Mouse (Mus musculus): ENCODE data around the gene Btbd2. TPM values are rescaled to one million over a fixed set of nuclear protein-coding genes. Genes with fewer than 3 reads are reported as not detected.
"Not testable (repeated sequence)": the region's sequence is repeated elsewhere in the genome, so short reads cannot be mapped to it uniquely, and the experiment has no call there.

The Btbd2 gene
- polyA plus RNA-seq, 1 experiment from 2014 or later: 23.5 TPM

DNA sequence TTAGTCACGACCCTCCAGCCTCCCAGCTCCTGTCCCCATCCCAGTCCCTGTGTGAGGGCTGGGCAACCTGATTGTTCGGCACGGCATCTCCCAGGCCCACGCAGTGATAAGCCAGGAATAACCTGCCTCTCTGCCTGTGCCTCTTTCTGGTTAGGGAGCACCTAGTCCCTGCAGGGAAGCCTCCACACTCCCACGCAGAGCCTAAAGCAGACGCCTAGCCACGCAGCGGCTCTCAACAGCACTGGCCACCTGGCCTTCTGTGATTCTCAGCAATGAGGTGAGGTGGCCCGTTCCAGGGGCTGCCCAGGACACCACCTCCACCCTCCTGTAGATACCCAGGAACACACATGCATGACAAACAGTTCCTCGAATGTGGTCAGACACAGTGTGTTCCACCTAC, 6.5 kb downstream of the Btbd2 start:
- Histone ChIP-seq H3K27me3 (replicated peaks; ENCODE audit: control insufficient read depth, insufficient read depth, low read length) (no peaks in the 10 kb centered on the region), H3K4me1 (replicated peaks; ENCODE audit: control insufficient read depth, insufficient read depth, low read length) (peaks cover 7% of the 10 kb centered on the region; the same call in 1 of the 2 replicates), H3K9ac (ENCODE audit: low read depth, low read length) (no peak overlapping the region), H3K4me3 (ENCODE audit: low read depth, low read length) (no peak overlapping the region), H3K4me2 (replicated peaks; ENCODE audit: low read depth) (no peak overlapping the region), H3K9me3 (ENCODE audit: control insufficient read depth) (no peaks in the 10 kb centered on the region), H3K27ac (ENCODE audit: low read depth, low read length) (no peak overlapping the region), H3K36me3 (ENCODE audit: control insufficient read depth, insufficient read depth) (peaks cover 28% of the 10 kb centered on the region)
- TF ChIP-seq CTCF (IDR thresholded peaks at IDR 0.05; ENCODE audit: low read depth): no peak
- no peak for ATAC-seq
- WGBS: 90% methylated on average over 10 of the region's 10 CpGs

DNA sequence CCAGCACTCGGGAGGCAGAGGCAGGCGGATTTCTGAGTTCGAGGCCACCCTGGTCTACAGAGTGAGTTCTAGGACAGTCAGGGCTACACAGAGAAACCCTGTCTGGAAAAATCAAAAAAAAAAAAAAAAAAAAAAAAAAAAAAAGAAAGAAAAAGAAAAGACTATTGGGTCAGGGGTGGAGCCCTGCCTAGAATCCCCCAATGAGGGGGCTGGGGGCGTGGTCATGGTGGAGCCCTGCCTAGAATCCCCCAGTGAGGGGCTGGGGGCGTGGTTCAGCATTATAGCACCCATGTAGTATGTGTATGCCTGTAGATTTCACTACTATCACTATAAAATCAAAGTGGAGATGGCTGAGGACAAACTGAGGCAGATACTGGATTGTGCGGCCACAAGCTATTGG, 7.0 kb downstream of the Btbd2 start:
- H3K27me3 ChIP-seq (replicated peaks; ENCODE audit: control insufficient read depth, insufficient read depth, low read length); H3K9ac ChIP-seq (ENCODE audit: low read depth, low read length); ATAC-seq; H3K4me1 ChIP-seq (replicated peaks; ENCODE audit: control insufficient read depth, insufficient read depth, low read length); H3K4me3 ChIP-seq (ENCODE audit: low read depth, low read length); H3K27ac ChIP-seq (ENCODE audit: low read depth, low read length); H3K4me2 ChIP-seq (replicated peaks; ENCODE audit: low read depth); H3K9me3 ChIP-seq (ENCODE audit: control insufficient read depth): not testable (repeated sequence)
- 79% methylated on average over 6 of the region's 6 CpGs for WGBS
- peaks cover 33% of the 10 kb centered on the region for H3K36me3 ChIP-seq (ENCODE audit: control insufficient read depth, insufficient read depth)

DNA sequence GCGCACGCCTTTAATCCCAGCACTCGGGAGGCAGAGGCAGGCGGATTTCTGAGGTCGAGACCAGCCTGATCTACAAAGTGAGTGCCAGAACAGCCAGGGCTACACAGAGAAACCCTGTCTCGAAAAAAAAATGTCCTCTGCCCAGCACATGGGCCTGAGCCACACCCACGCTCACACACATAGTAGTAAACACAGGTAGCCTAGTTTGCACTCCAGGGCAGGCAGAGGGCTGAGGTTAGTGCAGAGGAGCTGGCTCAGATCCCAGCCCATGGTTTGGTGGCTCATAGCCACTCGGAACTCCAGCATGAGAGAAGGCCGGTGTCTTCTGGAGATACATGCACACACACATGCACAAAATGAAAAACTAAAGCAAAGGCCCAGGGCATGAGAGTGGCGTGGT, 9.9 kb downstream of the Btbd2 start:
- H3K4me3 ChIP-seq (ENCODE audit: low read depth, low read length): no peak overlapping the region
- no peak for TF ChIP-seq CTCF (IDR thresholded peaks at IDR 0.05; ENCODE audit: low read depth)
- peaks cover 52% of the 10 kb centered on the region for H3K36me3 ChIP-seq (ENCODE audit: control insufficient read depth, insufficient read depth)
- no peak overlapping the region for H3K27ac ChIP-seq (ENCODE audit: low read depth, low read length)
- no peak overlapping the region for H3K4me2 ChIP-seq (replicated peaks; ENCODE audit: low read depth)
- no peak overlapping the region for H3K9ac ChIP-seq (ENCODE audit: low read depth, low read length)
- no peaks in the 10 kb centered on the region for H3K27me3 ChIP-seq (replicated peaks; ENCODE audit: control insufficient read depth, insufficient read depth, low read length)
- no peak for ATAC-seq
- no peaks in the 10 kb centered on the region for H3K9me3 ChIP-seq (ENCODE audit: control insufficient read depth)
- 88% methylated on average over 10 of the region's 10 CpGs for WGBS
- H3K4me1 ChIP-seq (replicated peaks; ENCODE audit: control insufficient read depth, insufficient read depth, low read length): no peaks in the 10 kb centered on the region

DNA sequence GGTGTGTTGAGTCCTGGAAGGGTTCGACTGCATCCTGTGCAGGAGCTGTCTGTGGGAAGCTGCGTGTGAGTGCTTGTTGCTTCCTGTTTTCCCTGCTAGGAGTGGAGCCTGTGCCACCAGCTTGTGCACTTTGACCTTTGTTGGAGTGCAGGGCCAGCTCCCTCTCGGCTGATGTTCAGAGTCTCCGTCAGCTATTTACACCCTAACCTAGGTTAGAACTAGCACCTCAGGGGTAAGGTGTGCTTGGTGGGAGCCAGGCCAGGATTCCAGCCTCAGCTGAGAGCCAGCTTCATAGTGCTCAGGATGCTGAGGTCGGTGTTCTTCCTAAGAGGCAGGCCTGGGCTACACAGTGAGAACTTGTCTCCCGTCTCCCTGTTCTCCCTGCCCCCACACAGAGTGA, 21.5 kb downstream of the Btbd2 start:
- peaks cover 72% of the 10 kb centered on the region for H3K36me3 ChIP-seq (ENCODE audit: control insufficient read depth, insufficient read depth)
- no peak overlapping the region for H3K4me2 ChIP-seq (replicated peaks; ENCODE audit: low read depth)
- 0 out of 2 replicates have a peak, but pooled peaks cover 3% of the 10 kb centered on the region for H3K4me1 ChIP-seq (replicated peaks; ENCODE audit: control insufficient read depth, insufficient read depth, low read length)
- H3K27ac ChIP-seq (ENCODE audit: low read depth, low read length): peak overlapping the region; percentile 62
- peak; percentile 51 for ATAC-seq
- no peak for TF ChIP-seq CTCF (IDR thresholded peaks at IDR 0.05; ENCODE audit: low read depth)
- 47% methylated on average over 6 of the region's 6 CpGs for WGBS
- H3K9me3 ChIP-seq (ENCODE audit: control insufficient read depth): no peaks in the 10 kb centered on the region
- H3K9ac ChIP-seq (ENCODE audit: low read depth, low read length): no peak overlapping the region
- no peak overlapping the region for H3K4me3 ChIP-seq (ENCODE audit: low read depth, low read length)
- H3K27me3 ChIP-seq (replicated peaks; ENCODE audit: control insufficient read depth, insufficient read depth, low read length): no peaks in the 10 kb centered on the region

DNA sequence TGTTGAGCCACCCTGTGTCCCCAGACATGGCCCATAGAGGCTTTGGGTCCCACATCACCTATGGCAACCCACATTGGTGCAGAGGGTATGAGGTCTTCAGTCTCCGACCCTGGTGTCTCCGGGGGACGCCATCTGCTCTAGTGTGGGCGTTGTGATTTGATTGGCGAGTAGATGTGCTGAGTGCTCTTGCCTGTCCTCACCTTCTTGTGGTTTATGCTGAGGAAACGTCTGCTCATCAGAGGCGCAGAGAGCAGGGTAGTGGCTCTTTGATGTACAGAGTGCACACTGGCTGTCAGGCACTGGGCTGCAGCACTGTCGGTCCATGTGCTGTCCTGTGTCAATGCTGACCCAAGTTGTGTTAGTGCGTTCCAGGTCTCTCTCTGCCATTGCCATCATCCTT, 27.9 kb downstream of the Btbd2 start:
- ATAC-seq: no peak
- 86% methylated on average over 9 of the region's 9 CpGs for WGBS
- no peak for TF ChIP-seq CTCF (IDR thresholded peaks at IDR 0.05; ENCODE audit: low read depth)

DNA sequence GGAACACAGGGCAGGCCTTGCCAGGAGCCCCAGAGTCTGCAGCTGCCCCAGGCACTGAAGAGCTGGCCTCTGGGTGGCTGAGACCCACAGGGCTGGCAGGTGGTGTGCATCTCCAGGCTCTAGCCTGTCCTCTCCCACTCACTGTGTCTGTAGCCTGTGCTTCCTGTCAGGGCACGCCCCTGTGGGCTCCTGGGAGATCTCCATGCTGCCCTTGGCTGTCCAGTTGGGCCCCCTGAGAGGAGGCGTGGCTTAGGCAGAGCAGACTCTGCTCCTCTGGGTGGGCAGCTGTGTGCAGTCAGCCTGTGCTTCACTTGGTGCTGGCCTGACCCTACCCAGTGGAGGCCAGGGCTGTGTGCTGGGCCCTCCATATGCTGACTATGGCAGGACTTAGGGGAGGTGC, 29.2 kb downstream of the Btbd2 start:
- Histone ChIP-seq H3K4me3 (ENCODE audit: low read depth, low read length) (no peak overlapping the region), H3K4me2 (replicated peaks; ENCODE audit: low read depth) (0 out of 2 replicates have a peak overlapping the region, but pooled peaks have one; percentile 17), H3K9me3 (ENCODE audit: control insufficient read depth) (no peaks in the 10 kb centered on the region), H3K36me3 (ENCODE audit: control insufficient read depth, insufficient read depth) (peaks cover 12% of the 10 kb centered on the region; the same call in 1 of the 2 replicates), H3K4me1 (replicated peaks; ENCODE audit: control insufficient read depth, insufficient read depth, low read length) (no peaks in the 10 kb centered on the region; the same call in 1 of the 2 replicates), H3K9ac (ENCODE audit: low read depth, low read length) (no peak overlapping the region), H3K27ac (ENCODE audit: low read depth, low read length) (no peak overlapping the region), H3K27me3 (replicated peaks; ENCODE audit: control insufficient read depth, insufficient read depth, low read length) (no peaks in the 10 kb centered on the region)
- 0 out of 2 replicates have a peak, but pooled peaks have one; percentile 6 for ATAC-seq
- 8% methylated on average over 2 of the region's 2 CpGs for WGBS
- TF ChIP-seq CTCF (IDR thresholded peaks at IDR 0.05; ENCODE audit: low read depth): no peak

More for the DNA sequence above, 27.9 kb downstream of the Btbd2 start:
- H3K27ac ChIP-seq (ENCODE audit: low read depth, low read length): no peak overlapping the region
- no peak overlapping the region for H3K9ac ChIP-seq (ENCODE audit: low read depth, low read length)
- H3K27me3 ChIP-seq (replicated peaks; ENCODE audit: control insufficient read depth, insufficient read depth, low read length): no peaks in the 10 kb centered on the region
- no peaks in the 10 kb centered on the region for H3K9me3 ChIP-seq (ENCODE audit: control insufficient read depth)
- H3K4me1 ChIP-seq (replicated peaks; ENCODE audit: control insufficient read depth, insufficient read depth, low read length): no peaks in the 10 kb centered on the region; the same call in 1 of the 2 replicates
- H3K4me2 ChIP-seq (replicated peaks; ENCODE audit: low read depth): no peak overlapping the region
- peaks cover 13% of the 10 kb centered on the region; the same call in 1 of the 2 replicates for H3K36me3 ChIP-seq (ENCODE audit: control insufficient read depth, insufficient read depth)
- H3K4me3 ChIP-seq (ENCODE audit: low read depth, low read length): no peak overlapping the region

DNA sequence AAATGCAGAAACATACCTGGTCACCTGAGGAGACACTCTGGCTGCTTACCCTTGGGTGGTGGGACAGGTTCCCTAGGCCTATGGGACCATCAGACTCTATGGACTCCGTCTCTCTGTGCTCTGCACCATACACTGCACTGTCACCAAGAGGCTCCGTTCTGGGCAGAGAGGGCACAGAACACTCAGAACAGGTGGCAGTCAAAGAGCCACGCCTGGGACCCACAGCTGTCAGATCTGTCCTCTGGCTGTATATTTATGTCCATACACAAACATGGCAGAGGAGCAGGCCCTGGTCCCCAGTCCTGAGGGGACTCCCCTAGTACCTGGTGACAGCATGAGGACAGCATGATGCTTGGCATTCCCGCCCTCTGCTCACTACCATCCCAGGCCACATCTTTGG, 31.1 kb downstream of the Btbd2 start:
- H3K27ac ChIP-seq (ENCODE audit: low read depth, low read length): peak overlapping the region; percentile 83
- no peak for TF ChIP-seq CTCF (IDR thresholded peaks at IDR 0.05; ENCODE audit: low read depth)

More for the DNA sequence above, 31.1 kb downstream of the Btbd2 start:
- Histone ChIP-seq H3K36me3 (ENCODE audit: control insufficient read depth, insufficient read depth) (peaks cover 9% of the 10 kb centered on the region; the same call in 1 of the 2 replicates), H3K4me3 (ENCODE audit: low read depth, low read length) (no peak overlapping the region), H3K4me2 (replicated peaks; ENCODE audit: low read depth) (0 out of 2 replicates have a peak overlapping the region, but pooled peaks have one; percentile 6), H3K9ac (ENCODE audit: low read depth, low read length) (no peak overlapping the region), H3K4me1 (replicated peaks; ENCODE audit: control insufficient read depth, insufficient read depth, low read length) (no peaks in the 10 kb centered on the region; the same call in 1 of the 2 replicates), H3K27me3 (replicated peaks; ENCODE audit: control insufficient read depth, insufficient read depth, low read length) (no peaks in the 10 kb centered on the region), H3K9me3 (ENCODE audit: control insufficient read depth) (no peaks in the 10 kb centered on the region)
- no peak for ATAC-seq
- 59% methylated on average over 4 of the region's 4 CpGs for WGBS

All from intestine, postnatal 0 days (tissue).